Mouse (Mus musculus): ENCODE measurements at regions not wholly inside any gene's neighbourhood (a gene's known extent, or its start where the extent isn't known, plus 50 kb on each side); places are given as distances from the start of the nearest gene placed in this dataset.
"Not testable (repeated sequence)": the region's sequence is repeated elsewhere in the genome, so short reads cannot be mapped to it uniquely, and the experiment has no call there.

DNA sequence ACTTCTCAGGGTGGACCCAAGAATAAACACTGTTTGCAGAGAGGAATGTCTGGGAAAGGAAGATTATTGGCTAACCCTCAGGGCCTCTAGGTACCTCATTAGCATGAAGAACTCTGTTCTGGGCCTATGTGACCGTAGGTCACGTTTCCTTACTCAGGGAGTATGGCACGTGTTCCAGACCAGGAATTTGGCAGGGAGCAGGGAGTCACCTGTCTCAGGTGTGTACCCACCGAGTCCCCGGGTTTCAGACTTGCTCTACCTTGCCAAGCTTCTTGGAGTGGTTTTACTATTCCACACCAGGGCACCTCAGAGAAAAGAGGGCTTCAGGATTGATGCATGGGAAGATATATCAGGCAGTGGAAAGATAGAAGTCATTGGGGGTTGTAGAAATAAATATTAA is 169.6 kb upstream of the Peli2 start:
- 82% methylated on average over 5 of the region's 5 CpGs for WGBS
- H3K4me1 ChIP-seq (ENCODE audit: control insufficient read depth, insufficient read depth, low read length), result no peaks in the 10 kb centered on the region
- no peak overlapping the region for H3K4me3 ChIP-seq (replicated peaks; ENCODE audit: control insufficient read depth, low read depth, low read length)
- TF ChIP-seq CTCF (IDR thresholded peaks at IDR 0.05; ENCODE audit: control insufficient read depth, insufficient read depth, low read length) (no peak), POLR2A (IDR thresholded peaks at IDR 0.05; ENCODE audit: borderline replicate concordance, control insufficient read depth, low read depth, low read length) (no peak)
- no peak overlapping the region for H3K27ac ChIP-seq (ENCODE audit: control insufficient read depth, insufficient read depth, low read depth, low read length, poor library complexity)

DNA sequence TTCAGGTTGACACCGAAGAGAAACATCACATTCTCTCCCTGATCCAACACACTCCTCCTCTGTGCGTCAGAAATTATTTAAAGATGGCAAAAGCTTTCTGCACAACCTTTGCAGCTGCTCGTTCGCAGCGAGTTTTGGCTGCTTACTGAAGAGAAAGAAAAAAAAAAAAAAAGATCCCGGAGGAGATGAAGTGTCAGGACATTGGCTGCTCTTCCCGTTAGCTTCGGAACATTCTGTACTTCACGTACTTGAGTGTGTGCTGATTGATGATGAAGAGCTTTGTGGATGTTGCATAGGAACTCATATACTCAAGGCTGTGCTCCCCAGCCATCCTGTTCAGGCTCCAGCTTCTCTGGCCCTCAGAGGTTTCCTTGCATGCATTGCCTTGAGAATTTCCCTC is 162.5 kb upstream of the Peli2 start:
- WGBS, result 87% methylated on average over 9 of the region's 9 CpGs
- H3K27ac ChIP-seq (ENCODE audit: control insufficient read depth, insufficient read depth, low read depth, low read length, poor library complexity), result no peak overlapping the region
- H3K4me1 ChIP-seq (ENCODE audit: control insufficient read depth, insufficient read depth, low read length), result no peaks in the 10 kb centered on the region
- TF ChIP-seq CTCF (IDR thresholded peaks at IDR 0.05; ENCODE audit: control insufficient read depth, insufficient read depth, low read length) (no peak), POLR2A (IDR thresholded peaks at IDR 0.05; ENCODE audit: borderline replicate concordance, control insufficient read depth, low read depth, low read length) (no peak)
- H3K4me3 ChIP-seq (replicated peaks; ENCODE audit: control insufficient read depth, low read depth, low read length), result no peak overlapping the region

DNA sequence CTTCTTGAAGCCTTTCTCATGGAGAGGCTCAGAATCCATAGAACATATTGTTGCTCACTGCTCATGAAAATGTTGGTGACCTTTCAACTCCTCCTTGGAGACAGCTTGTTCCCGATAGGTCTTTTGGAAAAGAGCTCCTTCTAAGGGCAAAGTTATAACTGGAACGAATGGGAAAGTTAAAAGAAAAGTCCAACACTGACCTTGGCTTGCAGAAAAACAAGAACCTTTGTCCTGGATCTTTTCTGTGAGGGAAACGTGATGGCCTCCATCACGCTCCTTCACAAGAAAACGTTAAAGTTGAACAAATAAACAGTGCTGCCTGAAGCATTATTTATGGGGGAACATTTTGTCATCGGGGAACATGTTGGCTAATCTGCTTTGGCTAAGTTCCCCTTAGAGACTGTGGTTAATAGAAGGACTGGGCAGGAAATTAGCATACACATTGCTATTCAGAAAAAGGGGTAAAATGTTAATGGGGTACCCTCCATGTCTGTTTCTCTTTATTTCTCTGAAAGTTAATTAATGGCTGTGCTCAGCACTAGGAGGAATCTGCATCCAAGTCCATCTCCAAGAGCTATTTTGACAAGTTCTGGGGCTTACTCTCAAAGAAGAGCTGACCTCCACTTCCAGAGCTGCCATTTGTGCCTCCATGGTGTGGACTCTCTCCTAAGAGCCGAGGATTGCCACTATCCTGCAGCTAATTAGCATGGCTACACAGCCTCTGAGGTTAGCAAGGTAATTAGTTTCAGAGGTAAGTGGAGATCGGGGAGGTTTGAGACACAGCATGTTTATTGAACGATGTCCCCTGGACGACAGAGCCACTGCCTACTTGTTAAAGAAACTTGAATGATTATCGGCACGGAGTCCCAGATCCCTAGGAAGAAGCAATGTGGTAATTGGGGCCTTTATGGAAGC is 161.0 kb upstream of the Peli2 start:
- Histone ChIP-seq H3K4me1 (ENCODE audit: control insufficient read depth, insufficient read depth, low read length) (no peaks in the 10 kb centered on the region), H3K4me3 (replicated peaks; ENCODE audit: control insufficient read depth, low read depth, low read length) (no peak overlapping the region), H3K27ac (ENCODE audit: control insufficient read depth, insufficient read depth, low read depth, low read length, poor library complexity) (no peak overlapping the region)
- WGBS, result 56% methylated on average over 12 of the region's 12 CpGs
- TF ChIP-seq CTCF (IDR thresholded peaks at IDR 0.05; ENCODE audit: control insufficient read depth, insufficient read depth, low read length) (no peak), POLR2A (IDR thresholded peaks at IDR 0.05; ENCODE audit: borderline replicate concordance, control insufficient read depth, low read depth, low read length) (no peak)

DNA sequence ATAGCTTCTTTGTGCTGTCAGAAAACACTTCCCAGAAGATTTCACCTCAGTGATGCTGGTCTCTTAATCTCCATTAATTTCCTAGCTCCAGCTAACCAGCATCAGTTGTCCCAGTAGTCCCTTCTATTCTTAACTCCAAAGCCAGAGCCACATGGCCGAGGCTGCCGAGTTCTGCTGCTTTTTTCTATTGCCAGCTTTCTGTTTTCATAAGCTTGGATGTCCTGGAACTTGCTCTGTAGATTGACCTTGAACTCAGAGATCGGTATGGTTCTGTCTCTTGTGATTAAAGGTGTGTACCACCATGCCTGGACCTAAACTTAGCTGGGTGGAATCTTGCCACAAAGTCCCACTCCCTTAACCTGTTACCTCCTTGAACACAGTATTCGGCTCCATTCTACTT is 155.8 kb upstream of the Peli2 start:
- H3K27ac ChIP-seq (ENCODE audit: control insufficient read depth, insufficient read depth, low read depth, low read length, poor library complexity); H3K4me1 ChIP-seq (ENCODE audit: control insufficient read depth, insufficient read depth, low read length); H3K4me3 ChIP-seq (replicated peaks; ENCODE audit: control insufficient read depth, low read depth, low read length): not testable (repeated sequence)
- WGBS, result 76% methylated on average over 4 of the region's 4 CpGs

DNA sequence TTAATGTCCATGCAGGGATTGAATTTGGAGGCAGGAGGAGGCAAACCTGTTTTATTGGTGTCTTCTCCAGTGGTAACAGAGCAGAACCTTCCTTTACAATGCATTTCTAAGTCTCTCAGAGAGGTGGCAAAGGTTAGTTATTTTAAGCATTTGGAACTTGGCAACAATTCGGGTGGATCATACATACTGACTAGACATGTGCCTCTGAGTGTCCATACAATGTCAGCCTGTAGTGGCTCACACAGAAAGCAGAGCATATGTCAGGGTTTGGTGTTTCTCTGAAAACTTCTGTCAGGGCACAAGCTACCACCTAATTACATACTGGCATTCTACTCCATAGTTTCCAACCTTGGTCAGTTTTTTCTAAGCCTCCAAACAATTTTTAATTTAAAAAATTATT is 150.8 kb upstream of the Peli2 start:
- TF ChIP-seq POLR2A (IDR thresholded peaks at IDR 0.05; ENCODE audit: borderline replicate concordance, control insufficient read depth, low read depth, low read length) (no peak), CTCF (IDR thresholded peaks at IDR 0.05; ENCODE audit: control insufficient read depth, insufficient read depth, low read length) (no peak)
- Histone ChIP-seq H3K4me3 (replicated peaks; ENCODE audit: control insufficient read depth, low read depth, low read length) (no peak overlapping the region), H3K27ac (ENCODE audit: control insufficient read depth, insufficient read depth, low read depth, low read length, poor library complexity) (no peak overlapping the region), H3K4me1 (ENCODE audit: control insufficient read depth, insufficient read depth, low read length) (no peaks in the 10 kb centered on the region)
- WGBS, result 61% methylated on average over 1 of the region's 1 CpGs

DNA sequence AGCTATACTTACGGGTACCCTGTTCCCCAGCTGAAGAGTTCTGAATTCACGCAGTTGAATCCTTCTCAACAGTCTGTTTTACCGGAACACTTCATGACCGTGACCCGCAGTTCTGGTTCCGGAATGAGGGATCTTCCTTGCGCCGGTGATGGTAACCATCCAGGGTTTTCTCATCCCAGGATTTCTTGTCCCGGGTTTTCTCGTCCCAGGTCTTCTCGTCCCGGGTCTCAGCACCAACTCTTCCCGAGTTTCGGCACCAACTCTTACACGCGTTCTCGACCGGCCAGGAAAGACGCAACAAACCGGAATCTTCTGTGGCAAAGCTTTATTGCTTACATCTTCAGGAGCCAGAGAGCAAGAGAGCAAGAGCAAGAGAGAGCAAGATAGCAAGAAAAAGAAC is 147.5 kb upstream of the Peli2 start:
- 86% methylated on average over 20 of the region's 20 CpGs for WGBS
- not testable (repeated sequence) for H3K27ac ChIP-seq (ENCODE audit: control insufficient read depth, insufficient read depth, low read depth, low read length, poor library complexity); H3K4me1 ChIP-seq (ENCODE audit: control insufficient read depth, insufficient read depth, low read length); H3K4me3 ChIP-seq (replicated peaks; ENCODE audit: control insufficient read depth, low read depth, low read length)

DNA sequence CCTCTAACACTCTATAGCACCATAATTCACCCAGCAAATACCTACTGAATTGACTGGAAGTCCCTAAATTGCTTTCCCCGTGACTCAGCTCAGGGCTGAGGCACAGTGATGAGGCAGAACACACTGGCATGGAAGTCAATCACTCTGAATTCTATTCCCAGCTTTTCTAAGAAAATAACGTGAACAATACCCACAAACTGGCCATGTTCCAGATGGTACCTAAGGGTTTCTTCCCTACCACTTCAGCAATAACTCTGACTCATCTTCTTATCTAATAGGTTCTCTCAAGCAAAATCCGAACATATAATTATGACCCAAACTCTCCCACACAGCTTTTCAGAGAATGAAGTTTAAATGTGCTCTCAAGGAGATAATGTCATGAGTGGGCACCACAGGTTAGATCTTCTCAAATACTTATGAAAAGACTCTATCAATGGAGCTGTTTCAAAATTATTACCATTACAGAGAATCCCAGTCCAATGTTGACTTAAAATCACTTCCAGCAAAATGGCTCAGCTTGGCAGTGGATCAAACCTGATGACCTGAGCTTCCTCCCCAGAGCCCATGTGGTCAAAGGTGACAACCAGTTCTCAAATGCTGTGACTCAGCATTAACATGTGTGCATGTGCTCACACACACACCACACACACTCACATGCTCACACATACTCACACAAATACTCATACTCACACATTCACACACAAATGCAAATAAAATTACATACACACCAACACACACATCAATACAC is 137.5 kb upstream of the Peli2 start:
- no peak overlapping the region for H3K27ac ChIP-seq (ENCODE audit: control insufficient read depth, insufficient read depth, low read depth, low read length, poor library complexity)
- TF ChIP-seq CTCF (IDR thresholded peaks at IDR 0.05; ENCODE audit: control insufficient read depth, insufficient read depth, low read length) (no peak), POLR2A (IDR thresholded peaks at IDR 0.05; ENCODE audit: borderline replicate concordance, control insufficient read depth, low read depth, low read length) (no peak)
- H3K4me3 ChIP-seq (replicated peaks; ENCODE audit: control insufficient read depth, low read depth, low read length), result no peak overlapping the region
- WGBS, result 75% methylated on average over 3 of the region's 3 CpGs
- no peaks in the 10 kb centered on the region for H3K4me1 ChIP-seq (ENCODE audit: control insufficient read depth, insufficient read depth, low read length)

DNA sequence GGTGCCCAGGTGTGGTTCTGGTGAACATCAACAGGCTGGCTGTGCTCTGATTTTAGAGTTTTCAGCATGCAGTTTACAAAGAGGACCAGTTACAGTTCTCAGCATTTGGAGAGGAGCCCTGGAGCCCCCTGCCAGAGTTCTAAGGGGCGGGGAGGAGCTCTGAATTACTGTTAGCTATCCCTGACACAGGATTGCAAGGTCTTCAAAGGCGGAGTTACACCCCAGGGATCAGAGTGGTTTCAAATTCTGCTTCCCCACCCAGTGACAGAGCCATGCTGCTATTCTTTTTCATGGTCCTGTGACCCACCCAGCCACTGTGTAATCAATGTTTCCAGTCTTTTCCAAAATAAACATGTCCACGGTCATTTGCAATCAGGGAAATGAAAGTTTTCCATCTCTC is 134.1 kb upstream of the Peli2 start:
- no peak overlapping the region for H3K27ac ChIP-seq (ENCODE audit: control insufficient read depth, insufficient read depth, low read depth, low read length, poor library complexity)
- 58% methylated on average over 3 of the region's 3 CpGs for WGBS

DNA sequence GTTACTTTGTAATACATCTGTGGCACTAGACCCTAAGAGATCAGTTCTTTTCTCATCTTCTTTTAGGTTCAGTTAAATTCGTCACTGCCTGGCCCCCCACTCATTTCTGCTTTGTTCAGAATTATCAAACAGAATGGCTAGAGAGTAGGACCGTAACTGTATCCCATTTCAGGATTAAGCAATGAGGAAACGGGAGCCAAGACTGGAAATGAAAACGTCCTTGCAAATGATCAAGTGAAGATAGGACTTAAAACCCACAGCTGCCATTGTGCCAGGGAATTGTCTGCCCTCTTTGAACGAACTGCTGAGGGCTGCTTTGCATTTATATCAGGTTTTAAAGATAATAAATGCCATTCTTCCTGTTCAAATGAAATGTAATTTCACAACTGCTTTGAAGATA is 133.7 kb upstream of the Peli2 start:
- TF ChIP-seq POLR2A (IDR thresholded peaks at IDR 0.05; ENCODE audit: borderline replicate concordance, control insufficient read depth, low read depth, low read length), result no peak
- no peak for TF ChIP-seq CTCF (IDR thresholded peaks at IDR 0.05; ENCODE audit: control insufficient read depth, insufficient read depth, low read length)
- Histone ChIP-seq H3K4me3 (replicated peaks; ENCODE audit: control insufficient read depth, low read depth, low read length) (no peak overlapping the region), H3K27ac (ENCODE audit: control insufficient read depth, insufficient read depth, low read depth, low read length, poor library complexity) (no peak overlapping the region), H3K4me1 (ENCODE audit: control insufficient read depth, insufficient read depth, low read length) (no peaks in the 10 kb centered on the region)
- 57% methylated on average over 5 of the region's 5 CpGs for WGBS

More for the DNA sequence above, 134.1 kb upstream of the Peli2 start:
- H3K4me3 ChIP-seq (replicated peaks; ENCODE audit: control insufficient read depth, low read depth, low read length), result no peak overlapping the region
- no peak for TF ChIP-seq CTCF (IDR thresholded peaks at IDR 0.05; ENCODE audit: control insufficient read depth, insufficient read depth, low read length)
- H3K4me1 ChIP-seq (ENCODE audit: control insufficient read depth, insufficient read depth, low read length), result no peaks in the 10 kb centered on the region

All from bone marrow, adult 2 months (tissue).